Mouse (Mus musculus) erythroblast, embryonic 14.5 days (primary cell): ENCODE data around the gene Mup7.
"Not testable (repeated sequence)": the region's sequence is repeated elsewhere in the genome, so short reads cannot be mapped to it uniquely, and the experiment has no call there.

Experiments used
- GATA1 ChIP-seq: IDR thresholded peaks from 2 replicates; pipeline ENCODE4 v1.6.1; 2012; ENCODE audit warnings: low read length, inconsistent platforms, mixed read lengths
- TAL1 ChIP-seq: IDR thresholded peaks from 3 replicates; pipeline ENCODE4 v1.6.1; 2012; ENCODE audit warnings: low read length, inconsistent platforms, mixed read lengths

- TF ChIP-seq GATA1, TAL1: not testable (repeated sequence)
These were observed 40.8 kb downstream of the Mup7 start for GRCm38 (mm10) chr4:60029334-60030111.
